Mouse (Mus musculus) B cell, adult (primary cell): ENCODE results near the gene Gimap7. TPM values are rescaled to one million over a fixed set of nuclear protein-coding genes. Genes with fewer than 3 reads are reported as not detected.

ENCODE experiments used
- total RNA-seq: library from RNA; stranded (reverse); gene quantifications from 4 replicates; pipeline ENCODE4 v1.2.4, GENCODE M21; 2023; ENCODE audit not compliant: inconsistent age

Gene Gimap7
- 87.3 to 98.8 TPM (median 97.6 TPM) in 4 replicates for total RNA-seq

DNA sequence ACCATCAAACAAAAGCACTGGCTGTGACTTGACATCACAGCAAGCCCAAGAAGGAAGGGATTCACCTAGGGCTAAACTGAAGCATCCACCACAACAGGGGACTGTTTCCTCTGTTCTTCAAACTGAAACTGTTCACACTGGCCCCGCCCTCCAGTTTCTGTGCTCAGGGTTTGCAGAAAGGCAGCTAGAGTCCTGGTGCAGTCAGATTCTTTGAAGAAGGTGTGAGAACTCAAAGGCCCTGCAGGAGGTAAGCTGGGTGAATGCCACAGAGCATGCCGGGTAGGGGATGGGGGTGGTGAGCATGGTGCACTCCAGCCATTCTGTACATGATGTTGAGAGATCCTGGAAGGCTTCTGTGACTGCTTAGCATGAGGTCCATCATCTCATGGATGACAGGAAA is at the start of gene Gimap7, which contains the start of gene Gm28053:
TSS of gene Gimap7 (plus strand) at position 167 of the 400 bp plus-strand sequence.
TSS of gene Gm28053 (plus strand) at position 153 of the 400 bp plus-strand sequence.

GRCm38 (mm10) chr6:48675931-48676859 is 42.2 kb upstream of the Gimap7 start, which contains the start of gene Gimap9:
TSS of gene Gimap9 (plus strand) at chr6:48676129.

GRCm38 (mm10) chr6:48684319-48684718 is 34.1 kb upstream of the Gimap7 start, which contains the start of gene Gimap4:
TSS of gene Gimap4 (plus strand) at chr6:48684549.

GRCm38 (mm10) chr6:48738961-48739779 is 20.7 kb downstream of the Gimap7 start, which contains the start of gene Gimap1:
TSS of gene Gimap1 (plus strand) at chr6:48739054.

DNA sequence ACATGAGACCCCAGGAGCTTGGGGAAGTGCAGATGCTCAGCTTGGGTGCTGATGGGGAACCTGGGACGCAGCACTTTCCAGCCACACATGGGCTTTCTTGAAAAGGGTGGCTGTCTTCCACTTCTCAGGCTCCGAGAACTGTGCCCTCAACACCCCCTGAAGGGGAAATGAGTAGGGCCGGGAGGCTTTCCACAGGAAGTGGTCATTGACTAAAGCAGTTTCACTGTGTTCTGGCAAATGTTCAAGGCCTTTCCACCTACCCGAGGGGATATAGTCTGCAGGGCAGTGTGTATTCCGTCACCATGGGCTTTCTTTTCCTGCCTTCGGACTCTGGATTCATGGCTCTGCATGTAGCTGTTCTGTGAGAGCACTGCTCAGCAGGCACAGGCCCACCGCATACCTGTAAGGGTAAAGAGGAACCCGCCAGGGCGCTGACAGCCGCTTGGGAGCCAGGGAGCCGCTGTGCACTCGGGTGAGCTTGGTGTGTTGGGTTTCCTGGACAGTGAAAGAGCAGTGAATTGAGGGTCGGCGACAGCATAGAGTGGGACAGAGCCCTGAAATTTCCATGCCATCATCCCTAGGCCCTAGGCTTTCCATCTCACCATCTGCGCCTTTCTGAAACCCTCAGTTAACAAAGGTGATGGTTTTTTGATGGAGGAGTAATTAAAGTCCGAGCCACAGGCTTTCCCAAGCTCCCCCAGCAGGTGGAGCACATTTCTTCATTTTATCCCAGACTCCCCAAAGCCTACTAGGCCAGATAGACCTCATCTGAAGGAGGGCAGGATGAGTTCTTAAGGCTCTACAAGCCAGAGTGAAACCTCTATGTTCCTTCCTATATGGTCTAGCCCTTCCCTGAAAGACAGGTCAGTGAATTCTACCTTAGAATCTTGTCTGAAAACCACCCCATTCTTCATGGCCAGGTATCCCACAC is 27.8 kb downstream of the Gimap7 start, which contains the start of gene Gimap5:
TSS of gene Gimap5 (plus strand) at position 239 of the 931 bp plus-strand sequence.

DNA sequence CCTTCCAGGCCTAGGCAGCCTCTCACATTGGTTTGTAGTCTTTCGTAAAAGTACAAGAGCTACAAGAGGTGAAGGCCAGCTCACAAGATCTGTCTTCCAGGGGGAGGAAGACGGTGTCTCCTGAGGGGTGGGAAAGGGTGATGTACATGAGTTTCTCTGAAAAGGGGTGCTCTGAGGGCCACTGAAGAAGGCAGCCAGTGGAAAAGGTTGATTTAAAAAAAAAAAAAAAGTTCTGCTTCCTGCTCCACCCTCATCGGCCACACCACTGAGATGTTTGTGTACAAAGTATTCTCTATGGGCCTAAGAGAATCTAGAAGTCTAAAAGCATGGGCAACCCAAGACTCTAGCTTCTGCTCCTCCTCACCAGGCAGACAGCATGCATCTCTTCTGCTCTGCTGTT is 52.3 kb downstream of the Gimap7 start, which contains the start of gene Gimap3:
TSS of gene Gimap3 (minus strand) at position 156 of the 400 bp plus-strand sequence.

Other genes starting within 250 kb of the Gimap7 start
- gene Atp6v0e2, start 181.0 kb upstream of the Gimap7 start, total RNA-seq, result 0.32 to 0.75 TPM (median 0.61 TPM) in 3 of 4 replicates, not detected in the other
- gene Lrrc61, start 163.8 kb upstream of the Gimap7 start, total RNA-seq, result 39.5 to 55.2 TPM (median 49.9 TPM) in 4 replicates
- 0.67 to 1.1 TPM in 2 of 4 replicates, not detected in the others for gene Rarres2, start 145.8 kb upstream of the Gimap7 start, total RNA-seq
- not detected in 4 replicates for gene Gm45021, start 129.0 kb upstream of the Gimap7 start, total RNA-seq
- 5.2 to 8.2 TPM (median 6.7 TPM) in 4 replicates for gene Repin1, start 124.7 kb upstream of the Gimap7 start, total RNA-seq
- not detected in 4 replicates for gene Gm44965, start 124.7 kb upstream of the Gimap7 start, total RNA-seq
- gene Zfp775, start 116.6 kb upstream of the Gimap7 start, total RNA-seq, result 2.8 to 5.2 TPM (median 4.7 TPM) in 4 replicates
- 0.38 to 0.63 TPM in 2 of 4 replicates, not detected in the others for gene AI854703, start 91.9 kb upstream of the Gimap7 start, total RNA-seq
- gene Gimap8, start 71.4 kb upstream of the Gimap7 start, total RNA-seq, result 120 to 133 TPM (median 129 TPM) in 4 replicates
- 45.6 to 56.3 TPM (median 52.6 TPM) in 4 replicates for gene Gimap9, start 42.5 kb upstream of the Gimap7 start, total RNA-seq
- 121 to 147 TPM (median 131 TPM) in 4 replicates for gene Gimap4, start 34.1 kb upstream of the Gimap7 start, total RNA-seq
- gene Gimap6, start 10.4 kb upstream of the Gimap7 start, total RNA-seq, result 1,137 to 1,196 TPM (median 1,166 TPM) in 4 replicates
- gene Gm28053, start within 50 bp of the Gimap7 start, total RNA-seq, result 29.2 to 49.2 TPM (median 39.8 TPM) in 4 replicates
- 126 to 141 TPM (median 129 TPM) in 4 replicates for gene Gimap1, start 20.4 kb downstream of the Gimap7 start, total RNA-seq
- gene Gimap5, start 27.6 kb downstream of the Gimap7 start, total RNA-seq, result 106 to 120 TPM (median 116 TPM) in 4 replicates
- 168 to 194 TPM (median 174 TPM) in 4 replicates for gene Gimap3, start 52.2 kb downstream of the Gimap7 start, total RNA-seq
- gene Tmem176a, start 122.3 kb downstream of the Gimap7 start, total RNA-seq, result 0.61 to 2.8 TPM (median 1.3 TPM) in 4 replicates
- 0.58 to 4.3 TPM (median 2.2 TPM) in 4 replicates for gene Tmem176b, start 122.9 kb downstream of the Gimap7 start, total RNA-seq
- not detected in 4 replicates for gene Aoc1, start 154.3 kb downstream of the Gimap7 start, total RNA-seq
- gene 1600015I10Rik, start 211.3 kb downstream of the Gimap7 start, total RNA-seq, result not detected in 4 replicates